Mouse (Mus musculus) testis, adult 2 months (tissue): ENCODE data around the gene Tcf3. TPM values are rescaled to one million over a fixed set of nuclear protein-coding genes. Genes with fewer than 3 reads are reported as not detected.
A peak's percentile ranks its signal among the peaks of the same experiment; 100 is the strongest.

Source experiments
- H3K27ac ChIP-seq: fragments of 200-500 bp; 2 replicates; pipeline ENCODE4 v1.5.1; 2012; ENCODE audit warnings: low read depth, low read length; ENCODE audit not compliant: control insufficient read depth, insufficient read depth
- H3K27me3 ChIP-seq: fragments of 200-500 bp; 2 replicates; pipeline ENCODE4 v1.6.1; 2012; ENCODE audit warnings: mild to moderate bottlenecking, low read length, moderate library complexity; ENCODE audit not compliant: control insufficient read depth, insufficient read depth
- H3K36me3 ChIP-seq: fragments of 200-500 bp; 2 replicates; pipeline ENCODE4 v1.6.1; 2012; ENCODE audit warnings: mild to moderate bottlenecking, low read length; ENCODE audit not compliant: control insufficient read depth, insufficient read depth
- H3K4me1 ChIP-seq: fragments of 200-500 bp; 2 replicates; pipeline ENCODE4 v1.6.1; 2012; ENCODE audit warnings: low read length; ENCODE audit not compliant: control insufficient read depth, insufficient read depth
- H3K4me3 ChIP-seq: fragments of 200-500 bp; 2 replicates; pipeline ENCODE4 v1.5.1; 2012; ENCODE audit warnings: low read depth, mild to moderate bottlenecking, low read length, moderate library complexity, mixed read lengths; ENCODE audit not compliant: control insufficient read depth
- CTCF ChIP-seq: fragments of 200-500 bp; IDR thresholded peaks from 2 replicates; pipeline ENCODE4 v1.5.1; 2012; ENCODE audit warnings: low read depth, mild to moderate bottlenecking, inconsistent platforms, low read length, moderate library complexity; ENCODE audit not compliant: control insufficient read depth, insufficient read depth, insufficient replicate concordance
- POLR2A ChIP-seq: fragments of 200-500 bp; IDR thresholded peaks from 2 replicates; pipeline ENCODE4 v1.6.1; 2012; ENCODE audit warnings: low read depth, mild to moderate bottlenecking, inconsistent platforms, low read length, moderate library complexity; ENCODE audit not compliant: control insufficient read depth
- polyA plus RNA-seq: library from polyadenylated mRNA; depleted of rRNA; stranded (reverse); fragments of >200 nt; gene quantifications from 2 replicates; pipeline ENCODE4 v1.2.3, GENCODE M21; 2012

Tcf3 gene
- polyA plus RNA-seq, 1 experiment: 14.9 TPM

DNA sequence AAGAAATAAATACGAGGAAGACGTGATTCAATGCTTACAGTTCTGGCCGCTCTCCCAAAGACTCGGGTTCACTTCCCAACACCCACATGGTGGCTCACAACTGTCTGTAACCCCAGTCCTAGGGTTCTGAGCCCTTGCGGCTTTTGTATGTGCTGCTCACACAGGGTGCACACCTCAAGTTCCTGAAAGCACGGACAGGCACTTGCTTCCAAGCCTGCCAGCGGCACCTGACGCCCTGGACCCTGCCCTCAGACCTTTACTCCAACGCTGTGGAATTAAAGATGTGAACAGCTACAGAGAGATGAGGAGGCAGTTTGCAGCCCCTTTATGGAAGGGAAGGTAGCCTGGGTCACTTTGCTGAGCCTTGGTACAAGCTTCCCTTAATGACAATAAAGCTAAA, 42.8 kb downstream of the Tcf3 start:
- H3K4me3 ChIP-seq: no peak overlapping the region
- no peak for TF ChIP-seq CTCF
- no peak for TF ChIP-seq POLR2A
- peaks cover 17% of the 10 kb centered on the region for H3K4me1 ChIP-seq
- H3K36me3 ChIP-seq: no peaks in the 10 kb centered on the region; the same call in 1 of the 2 replicates
- no peaks in the 10 kb centered on the region for H3K27me3 ChIP-seq
- no peak overlapping the region for H3K27ac ChIP-seq

GRCm38 (mm10) chr10:80389185-80389708, 44.2 kb downstream of the Tcf3 start:
- Histone ChIP-seq H3K36me3 (no peaks in the 10 kb centered on the region; the same call in 1 of the 2 replicates), H3K4me3 (peak overlapping the region; percentile 20; the same call in 1 of the 2 replicates), H3K27me3 (no peaks in the 10 kb centered on the region), H3K27ac (no peak overlapping the region), H3K4me1 (peaks cover 17% of the 10 kb centered on the region)
- TF ChIP-seq POLR2A (no peak), CTCF (no peak)

GRCm38 (mm10) chr10:80388731-80389130, 44.7 kb downstream of the Tcf3 start:
- Histone ChIP-seq H3K4me1 (peaks cover 17% of the 10 kb centered on the region), H3K27me3 (no peaks in the 10 kb centered on the region), H3K27ac (peak overlapping the region; percentile 88), H3K4me3 (peak overlapping the region; percentile 91), H3K36me3 (no peaks in the 10 kb centered on the region; the same call in 1 of the 2 replicates)
- no peak for TF ChIP-seq CTCF
- TF ChIP-seq POLR2A: no peak

DNA sequence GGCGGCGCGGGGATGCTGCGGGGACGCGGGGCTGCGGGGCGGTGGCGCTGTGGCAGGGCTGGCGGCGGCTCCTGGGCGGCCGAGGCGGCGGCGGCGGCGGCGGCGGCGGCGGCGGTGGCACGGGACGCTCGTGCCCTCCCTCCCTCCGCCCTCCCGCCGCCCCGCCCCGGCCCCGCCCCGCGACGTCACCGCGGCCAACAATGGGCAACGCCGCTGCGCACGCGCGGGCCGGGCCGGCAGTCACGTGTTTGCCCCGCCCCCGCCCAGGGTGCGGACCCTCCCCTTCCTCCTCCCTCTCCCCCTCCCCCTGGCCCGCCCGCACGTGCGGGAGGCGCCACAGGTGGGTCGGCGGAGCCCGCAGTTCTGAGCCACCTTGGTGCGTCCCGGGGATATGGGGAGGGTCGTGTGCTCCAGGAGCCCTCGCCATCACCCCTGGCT, 45.9 kb downstream of the Tcf3 start, which contains the start of gene Mex3d:
Gene Mex3d (minus strand): TSS at position 138 of the 438 bp plus-strand sequence.
- peak; percentile 74; the same call in 1 of the 2 replicates for TF ChIP-seq POLR2A
- no peak for TF ChIP-seq CTCF
- H3K4me1 ChIP-seq: peaks cover 17% of the 10 kb centered on the region
- H3K36me3 ChIP-seq: no peaks in the 10 kb centered on the region; the same call in 1 of the 2 replicates
- H3K27ac ChIP-seq: peak within 1 kb of the TSS; percentile 88
- peak within 1 kb of the TSS; percentile 94 for H3K4me3 ChIP-seq
- H3K27me3 ChIP-seq: no peaks in the 10 kb centered on the region

GRCm38 (mm10) chr10:80386735-80387471, 46.5 kb downstream of the Tcf3 start:
- Histone ChIP-seq H3K4me1 (peaks cover 17% of the 10 kb centered on the region), H3K27ac (peak overlapping the region; percentile 86), H3K4me3 (peak overlapping the region; percentile 94), H3K27me3 (no peaks in the 10 kb centered on the region), H3K36me3 (no peaks in the 10 kb centered on the region; the same call in 1 of the 2 replicates)
- TF ChIP-seq POLR2A: no peak; the same call in none of the 2 replicates
- no peak for TF ChIP-seq CTCF

DNA sequence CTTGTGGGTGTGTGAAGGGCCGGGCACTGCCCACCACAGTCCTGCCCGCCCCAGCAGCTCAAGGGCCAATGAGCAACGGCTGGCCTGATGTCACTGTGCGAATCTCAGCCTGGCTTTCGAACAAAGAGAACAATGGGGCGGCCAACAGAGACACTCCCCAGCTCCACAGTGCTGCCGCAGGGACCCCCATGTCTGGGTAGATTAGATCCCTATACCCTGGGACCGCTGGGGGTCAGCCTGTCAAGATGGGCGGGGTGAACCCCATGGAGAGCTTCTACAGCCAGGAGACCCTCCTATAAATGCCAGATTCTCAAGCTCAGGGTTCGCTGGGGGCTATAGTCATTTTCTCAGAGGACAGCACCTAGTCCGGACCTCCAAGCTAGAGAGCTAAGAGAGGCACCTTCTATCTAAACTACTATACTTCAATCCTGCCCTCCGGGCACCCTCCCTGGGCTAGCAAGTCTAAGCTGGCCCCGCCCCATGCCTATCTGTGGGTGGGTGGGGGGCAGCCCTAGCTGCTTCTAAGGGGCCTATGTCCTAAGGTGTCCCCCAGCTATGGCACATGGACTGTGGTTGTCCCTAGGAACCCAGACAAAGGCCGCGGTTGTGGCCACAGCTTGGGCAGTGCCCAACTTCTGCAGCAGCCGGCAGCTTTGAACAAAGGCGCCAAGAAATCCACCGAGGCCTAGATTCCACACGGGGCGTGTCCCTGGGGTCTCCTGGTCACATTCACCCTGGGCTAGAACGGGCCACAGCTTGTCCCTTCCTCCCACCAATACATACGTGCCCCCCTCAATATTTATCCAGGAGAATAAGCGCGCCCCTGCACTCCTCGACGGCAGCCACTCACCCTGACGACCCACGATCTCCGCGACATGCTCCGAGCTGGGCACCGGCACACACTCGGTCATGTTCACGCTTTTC, 47.4 kb downstream of the Tcf3 start:
- peak overlapping the region; percentile 94 for H3K4me3 ChIP-seq
- H3K36me3 ChIP-seq: no peaks in the 10 kb centered on the region
- H3K27me3 ChIP-seq: no peaks in the 10 kb centered on the region
- H3K27ac ChIP-seq: peak overlapping the region; percentile 86
- peaks cover 17% of the 10 kb centered on the region for H3K4me1 ChIP-seq
- TF ChIP-seq CTCF (no peak), POLR2A (peak; percentile 22; the same call in 1 of the 2 replicates)

DNA sequence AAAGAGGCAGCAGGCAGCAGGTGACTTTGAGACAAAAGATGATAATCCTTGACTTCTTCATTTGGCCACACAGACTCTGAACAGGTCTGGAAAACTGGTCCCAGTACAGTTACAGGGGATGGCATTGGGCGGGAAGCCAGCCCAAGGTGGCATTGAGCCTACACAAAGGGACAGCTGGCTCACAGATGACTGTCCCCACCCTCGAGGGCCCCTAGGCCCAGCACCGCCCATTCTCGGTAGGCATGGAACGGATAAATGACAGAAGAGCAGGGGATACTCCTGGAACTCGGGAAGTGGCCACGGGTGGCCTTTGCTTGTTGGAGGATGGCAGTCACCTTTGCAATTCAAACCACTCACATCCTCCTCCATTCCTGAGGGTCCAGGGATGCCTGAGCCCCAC, 48.1 kb downstream of the Tcf3 start:
- Histone ChIP-seq H3K4me3 (peak overlapping the region; percentile 94), H3K27me3 (no peaks in the 10 kb centered on the region), H3K4me1 (peaks cover 17% of the 10 kb centered on the region), H3K36me3 (no peaks in the 10 kb centered on the region), H3K27ac (no peak overlapping the region)
- TF ChIP-seq CTCF (no peak), POLR2A (no peak)
